Mouse (Mus musculus) lung, embryonic 14.5 days (tissue): Measurements from ENCODE around the gene Ccdc8. TPM values are rescaled to one million over a fixed set of nuclear protein-coding genes. Genes with fewer than 3 reads are reported as not detected.
"Not testable (repeated sequence)": the region's sequence is repeated elsewhere in the genome, so short reads cannot be mapped to it uniquely, and the experiment has no call there.

Source experiments
- ATAC-seq: fragments of 200-750 bp; cut with Nextera tagmentation; 2 replicates; pipeline ENCODE4 v1.8.0; 2017; ENCODE audit warnings: mild to moderate bottlenecking, moderate TSS enrichment, moderate library complexity; ENCODE audit not compliant: insufficient read depth
- DNase-seq: peaks from one replicate; pipeline ENCODE4 v3.0.0-alpha.2; 2015
- H3K27ac ChIP-seq: fragments of 300-500 bp; sonication (generic); 2 replicates; pipeline ENCODE4 v1.5.1; 2014; ENCODE audit warnings: low read depth, mild to moderate bottlenecking, moderate library complexity
- H3K27me3 ChIP-seq: fragments of 300-500 bp; sonication (generic); 2 replicates; pipeline ENCODE4 v1.6.1; 2014; ENCODE audit warnings: low read length, control low read depth; ENCODE audit not compliant: insufficient read depth
- H3K36me3 ChIP-seq: fragments of 300-500 bp; sonication (generic); 2 replicates; pipeline ENCODE4 v1.6.1; 2014; ENCODE audit warnings: control low read depth; ENCODE audit not compliant: insufficient read depth
- H3K4me1 ChIP-seq: fragments of 300-500 bp; sonication (generic); 2 replicates; pipeline ENCODE4 v1.6.1; 2014; ENCODE audit warnings: antibody characterized with exemption, control low read depth; ENCODE audit not compliant: insufficient read depth
- H3K4me2 ChIP-seq: fragments of 300-500 bp; sonication (generic); 2 replicates; pipeline ENCODE4 v1.6.1; 2014; ENCODE audit warnings: mild to moderate bottlenecking
- H3K4me3 ChIP-seq: fragments of 300-500 bp; sonication (generic); 2 replicates; pipeline ENCODE4 v1.5.1; 2014; ENCODE audit warnings: low read depth, low read length
- H3K9ac ChIP-seq: fragments of 300-500 bp; sonication (generic); 2 replicates; pipeline ENCODE4 v1.6.1; 2014
- H3K9me3 ChIP-seq: fragments of 300-500 bp; sonication (generic); 2 replicates; pipeline ENCODE4 v1.6.1; 2016; ENCODE audit warnings: low read depth, low read length, control low read depth
- CTCF ChIP-seq: IDR thresholded peaks from 2 replicates; pipeline ENCODE4 v1.5.1; 2016; ENCODE audit warnings: antibody characterized with exemption, low read depth
- WGBS: fragments of 180-500 bp; shearing (Covaris S2); extraction: QIAGEN DNeasy Blood & Tissue Kit; methylation state at CpG from one replicate; pipeline ENCODE4 v1.1.7; 2014; 5-methylcytosine and 5-hydroxymethylcytosine counted together
- polyA plus RNA-seq: library from polyadenylated mRNA; unstranded; fragments of >200 nt; fragmentation: Nextera tagmentation; extraction: Ambion mirVana; gene quantifications from 2 replicates; pipeline ENCODE4 v1.2.1, GENCODE M21; 2014

Gene Ccdc8
- polyA plus RNA-seq, 1 experiment from 2014 or later: 29.2 TPM

- WGBS: 20% methylated on average over 22 of the region's 22 CpGs
- no peaks in the 10 kb centered on the region for H3K9me3 ChIP-seq
- no peak for DNase-seq
- H3K27me3 ChIP-seq: peaks cover 34% of the 10 kb centered on the region
- peak overlapping the region; percentile 35 for H3K4me3 ChIP-seq
- peaks cover 22% of the 10 kb centered on the region; the same call in 1 of the 2 replicates for H3K4me1 ChIP-seq
- H3K4me2 ChIP-seq: peak overlapping the region; percentile 72
- H3K36me3 ChIP-seq: no peaks in the 10 kb centered on the region
- no peak for TF ChIP-seq CTCF
- H3K27ac ChIP-seq: no peak overlapping the region
- no peak for ATAC-seq
- peak overlapping the region; percentile 38 for H3K9ac ChIP-seq
These were observed 45.1 kb upstream of the Ccdc8 start for GRCm38 (mm10) chr7:16947349-16947895.

- H3K4me1 ChIP-seq: peaks cover 22% of the 10 kb centered on the region; the same call in 1 of the 2 replicates
- DNase-seq (peak; percentile 86), ATAC-seq (peak; percentile 29; the same call in 1 of the 2 replicates)
- H3K27ac ChIP-seq: peak overlapping the region; percentile 33; the same call in 1 of the 2 replicates
- TF ChIP-seq CTCF: no peak
- H3K4me2 ChIP-seq: peak overlapping the region; percentile 72
- no peak overlapping the region for H3K4me3 ChIP-seq
- WGBS: 8% methylated on average over 4 of the region's 4 CpGs
- H3K9ac ChIP-seq: no peak overlapping the region
- peaks cover 34% of the 10 kb centered on the region for H3K27me3 ChIP-seq
- no peaks in the 10 kb centered on the region for H3K9me3 ChIP-seq
- H3K36me3 ChIP-seq: no peaks in the 10 kb centered on the region
These were observed 44.5 kb upstream of the Ccdc8 start for GRCm38 (mm10) chr7:16947959-16948361.

- H3K27ac ChIP-seq: no peak overlapping the region
- H3K4me1 ChIP-seq: peaks cover 22% of the 10 kb centered on the region; the same call in 1 of the 2 replicates
- peaks cover 34% of the 10 kb centered on the region for H3K27me3 ChIP-seq
- no peak for ATAC-seq
- H3K4me2 ChIP-seq: no peak overlapping the region
- no peak overlapping the region for H3K4me3 ChIP-seq
- H3K9me3 ChIP-seq: no peaks in the 10 kb centered on the region
- no peak for DNase-seq
- WGBS: 53% methylated on average over 8 of the region's 8 CpGs
- TF ChIP-seq CTCF: no peak
- H3K36me3 ChIP-seq: no peaks in the 10 kb centered on the region
- no peak overlapping the region for H3K9ac ChIP-seq
These were observed 43.5 kb upstream of the Ccdc8 start for GRCm38 (mm10) chr7:16948923-16949458.

- TF ChIP-seq CTCF: peak; percentile 95
- H3K27me3 ChIP-seq: peaks cover 28% of the 10 kb centered on the region
- 9% methylated on average over 29 of the region's 29 CpGs for WGBS
- peak overlapping the region; percentile 60 for H3K4me2 ChIP-seq
- DNase-seq: peak; percentile 90
- H3K9ac ChIP-seq: peak overlapping the region; percentile 5
- peak overlapping the region; percentile 14; the same call in 1 of the 2 replicates for H3K4me3 ChIP-seq
- peaks cover 22% of the 10 kb centered on the region; the same call in 1 of the 2 replicates for H3K4me1 ChIP-seq
- H3K36me3 ChIP-seq: no peaks in the 10 kb centered on the region
- H3K27ac ChIP-seq: no peak overlapping the region
- peak; percentile 33 for ATAC-seq
- H3K9me3 ChIP-seq: no peaks in the 10 kb centered on the region
These were observed 42.3 kb upstream of the Ccdc8 start for GRCm38 (mm10) chr7:16949908-16950841.

- no peaks in the 10 kb centered on the region for H3K36me3 ChIP-seq
- H3K4me1 ChIP-seq: peaks cover 22% of the 10 kb centered on the region; the same call in 1 of the 2 replicates
- H3K27ac ChIP-seq: no peak overlapping the region
- peak overlapping the region; percentile 29; the same call in 1 of the 2 replicates for H3K4me2 ChIP-seq
- 18% methylated on average over 18 of the region's 18 CpGs for WGBS
- H3K9me3 ChIP-seq: no peaks in the 10 kb centered on the region
- ATAC-seq (peak; percentile 67), DNase-seq (peak; percentile 93)
- no peak overlapping the region for H3K9ac ChIP-seq
- peaks cover 19% of the 10 kb centered on the region for H3K27me3 ChIP-seq
- no peak overlapping the region for H3K4me3 ChIP-seq
- peak; percentile 91 for TF ChIP-seq CTCF
These were observed 41.5 kb upstream of the Ccdc8 start for GRCm38 (mm10) chr7:16950861-16951635.

- H3K4me3 ChIP-seq, H3K9ac ChIP-seq, H3K27me3 ChIP-seq, DNase-seq, H3K4me1 ChIP-seq, H3K9me3 ChIP-seq, H3K36me3 ChIP-seq, ATAC-seq, H3K4me2 ChIP-seq, H3K27ac ChIP-seq: not testable (repeated sequence)
- 49% methylated on average over 2 of the region's 2 CpGs for WGBS
These were observed 38.7 kb upstream of the Ccdc8 start for GRCm38 (mm10) chr7:16953776-16954175.
